Mouse (Mus musculus) liver, embryonic 11.5 days (tissue): ENCODE measurements around the gene Jak2. TPM values are rescaled to one million over a fixed set of nuclear protein-coding genes. Genes with fewer than 3 reads are reported as not detected.

Experiments used
- ATAC-seq: fragments of 200-750 bp; cut with Nextera tagmentation; replicated peaks from 2 replicates; pipeline ENCODE4 v1.8.0; 2017; ENCODE audit warnings: moderate number of reproducible peaks, mild to moderate bottlenecking, moderate TSS enrichment, moderate library complexity; ENCODE audit not compliant: low FRiP score
- DNase-seq: peaks from one replicate; pipeline ENCODE4 v3.0.0-alpha.2; 2017; ENCODE audit warnings: low spot score
- H3K27ac ChIP-seq: fragments of 300-500 bp; sonication (generic); 2 replicates; pipeline ENCODE4 v1.5.1; 2014; ENCODE audit warnings: mild to moderate bottlenecking, low read depth, low read length, control low read depth
- H3K27me3 ChIP-seq: fragments of 300-500 bp; sonication (generic); replicated peaks from 2 replicates; pipeline ENCODE4 v1.6.1; 2014; ENCODE audit warnings: low read length, mixed read lengths; ENCODE audit not compliant: control insufficient read depth, insufficient read depth
- H3K36me3 ChIP-seq: fragments of 300-500 bp; sonication (generic); 2 replicates; pipeline ENCODE4 v1.6.1; 2014; ENCODE audit warnings: mild to moderate bottlenecking, low read length, moderate library complexity, mixed read lengths; ENCODE audit not compliant: control insufficient read depth, insufficient read depth
- H3K4me1 ChIP-seq: fragments of 300-500 bp; sonication (generic); replicated peaks from 2 replicates; pipeline ENCODE4 v1.6.1; 2014; ENCODE audit warnings: low read length, mixed read lengths; ENCODE audit not compliant: control insufficient read depth, insufficient read depth
- H3K4me2 ChIP-seq: fragments of 300-500 bp; sonication (generic); 2 replicates; pipeline ENCODE4 v1.6.1; 2014; ENCODE audit warnings: mild to moderate bottlenecking, control low read depth, moderate library complexity
- H3K4me3 ChIP-seq: fragments of 300-500 bp; sonication (generic); 2 replicates; pipeline ENCODE4 v1.5.1; 2014; ENCODE audit warnings: low read depth, low read length, control low read depth
- H3K9ac ChIP-seq: fragments of 300-500 bp; sonication (generic); 2 replicates; pipeline ENCODE4 v1.6.1; 2014; ENCODE audit warnings: low read depth, low read length, control low read depth
- H3K9me3 ChIP-seq: fragments of 300-500 bp; sonication (generic); 2 replicates; pipeline ENCODE4 v1.6.1; 2016; ENCODE audit warnings: low read length, inconsistent platforms, mixed read lengths; ENCODE audit not compliant: control insufficient read depth
- WGBS: fragments of 180-500 bp; shearing (Covaris S2); extraction: QIAGEN DNeasy Blood & Tissue Kit; methylation state at CpG from one replicate; pipeline ENCODE4 v1.1.7; 2014; 5-methylcytosine and 5-hydroxymethylcytosine counted together
- polyA plus RNA-seq: library from polyadenylated mRNA; unstranded; fragments of >200 nt; fragmentation: Nextera tagmentation; extraction: Ambion mirVana; gene quantifications from 2 replicates; pipeline ENCODE4 v1.2.1, GENCODE M21; 2014

Jak2 gene
- polyA plus RNA-seq, 1 experiment from 2014 or later: 18.1 TPM

GRCm38 (mm10) chr19:29300919-29301318, 49.3 kb downstream of the Jak2 start:
- Histone ChIP-seq H3K27ac (no peak overlapping the region), H3K9ac (no peak overlapping the region), H3K36me3 (peaks cover 13% of the 10 kb centered on the region; the same call in 1 of the 2 replicates), H3K9me3 (no peaks in the 10 kb centered on the region), H3K27me3 (no peaks in the 10 kb centered on the region), H3K4me2 (no peak overlapping the region), H3K4me3 (no peak overlapping the region), H3K4me1 (no peaks in the 10 kb centered on the region)
- ATAC-seq (no peak), DNase-seq (no peak)
- WGBS: 93% methylated on average over 13 of the region's 13 CpGs

DNA sequence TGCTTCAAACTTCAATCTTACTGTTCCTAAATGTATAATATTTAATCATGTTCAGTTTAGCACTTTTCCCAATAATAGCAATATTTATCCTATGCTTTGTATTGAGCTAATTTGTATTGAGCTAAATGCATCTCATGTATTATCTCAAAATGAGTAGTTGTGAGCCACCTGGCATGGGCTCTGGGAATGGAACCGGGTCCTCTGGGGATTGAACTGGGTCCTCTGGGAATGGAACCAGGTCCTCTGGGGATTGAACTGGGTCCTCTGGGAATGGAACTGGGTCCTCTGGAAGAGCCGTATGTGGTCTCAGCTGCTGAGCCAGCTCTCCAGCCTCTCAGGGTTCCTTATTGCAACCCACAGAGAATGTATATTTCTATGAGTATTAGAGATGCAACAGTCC, 50.5 kb downstream of the Jak2 start:
- no peak for ATAC-seq
- Histone ChIP-seq H3K36me3 (peaks cover 11% of the 10 kb centered on the region; the same call in 1 of the 2 replicates), H3K9me3 (no peaks in the 10 kb centered on the region), H3K27ac (no peak overlapping the region), H3K4me1 (no peaks in the 10 kb centered on the region), H3K4me3 (no peak overlapping the region), H3K27me3 (no peaks in the 10 kb centered on the region), H3K4me2 (no peak overlapping the region), H3K9ac (no peak overlapping the region)
- no peak for DNase-seq
- WGBS: 90% methylated on average over 2 of the region's 2 CpGs

- no peaks in the 10 kb centered on the region for H3K9me3 ChIP-seq
- no peak for DNase-seq
- no peak overlapping the region for H3K27ac ChIP-seq
- no peak for ATAC-seq
- peaks cover 11% of the 10 kb centered on the region for H3K36me3 ChIP-seq
- no peak overlapping the region for H3K4me3 ChIP-seq
- H3K4me1 ChIP-seq: no peaks in the 10 kb centered on the region
- H3K4me2 ChIP-seq: no peak overlapping the region
- no peaks in the 10 kb centered on the region for H3K27me3 ChIP-seq
- no peak overlapping the region for H3K9ac ChIP-seq
Observed at GRCm38 (mm10) chr19:29308832-29309231, 57.2 kb downstream of the Jak2 start.

DNA sequence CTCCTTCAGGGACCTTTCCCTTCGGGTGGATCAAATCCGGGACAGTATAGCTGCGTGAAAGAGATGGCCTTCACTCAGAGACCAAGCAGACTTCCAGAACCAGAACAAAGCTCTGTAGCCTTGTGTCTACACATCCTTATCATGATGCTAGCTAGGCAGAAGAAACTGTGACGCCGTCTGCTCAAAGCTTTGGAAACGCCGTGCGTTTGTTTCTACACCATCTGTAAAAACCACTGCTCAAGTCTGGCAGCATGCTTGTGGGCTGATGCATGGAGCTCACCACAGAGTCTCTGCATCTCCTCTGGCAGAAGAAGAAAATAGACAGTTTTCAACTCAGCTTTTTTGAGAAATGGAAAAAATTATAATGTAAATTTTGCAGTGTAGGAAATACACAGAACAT, 60.2 kb downstream of the Jak2 start:
- 93% methylated on average over 8 of the region's 8 CpGs for WGBS
- no peak for DNase-seq
- Histone ChIP-seq H3K9me3 (no peaks in the 10 kb centered on the region), H3K36me3 (peaks cover 11% of the 10 kb centered on the region), H3K4me1 (no peaks in the 10 kb centered on the region), H3K27me3 (no peaks in the 10 kb centered on the region), H3K9ac (no peak overlapping the region), H3K27ac (no peak overlapping the region), H3K4me3 (no peak overlapping the region), H3K4me2 (no peak overlapping the region)
- no peak for ATAC-seq

DNA sequence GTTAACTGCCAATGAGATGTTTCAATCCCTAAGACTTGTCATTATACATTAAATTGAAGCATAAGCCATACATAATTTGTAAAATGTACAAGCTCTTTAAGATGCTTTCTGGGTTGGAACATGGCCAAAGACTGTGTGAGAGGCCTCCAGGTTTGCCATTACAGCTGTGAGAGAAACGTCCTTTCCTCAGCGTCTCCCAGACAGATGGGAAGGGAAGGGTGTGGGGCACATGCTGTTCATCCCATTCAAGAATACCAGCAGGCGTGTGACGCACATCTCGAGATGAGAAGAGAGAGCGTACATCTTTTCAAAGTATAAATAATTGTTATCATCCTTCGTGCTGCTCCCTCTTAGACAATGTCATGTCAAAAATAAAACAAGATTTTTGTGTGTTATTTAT, 61.0 kb downstream of the Jak2 start:
- no peak overlapping the region for H3K9ac ChIP-seq
- no peak overlapping the region for H3K4me3 ChIP-seq
- H3K36me3 ChIP-seq: peaks cover 11% of the 10 kb centered on the region
- no peaks in the 10 kb centered on the region for H3K27me3 ChIP-seq
- DNase-seq (no peak), ATAC-seq (no peak)
- no peak overlapping the region for H3K27ac ChIP-seq
- no peaks in the 10 kb centered on the region for H3K9me3 ChIP-seq
- no peaks in the 10 kb centered on the region for H3K4me1 ChIP-seq
- H3K4me2 ChIP-seq: no peak overlapping the region
- WGBS: 81% methylated on average over 7 of the region's 7 CpGs

DNA sequence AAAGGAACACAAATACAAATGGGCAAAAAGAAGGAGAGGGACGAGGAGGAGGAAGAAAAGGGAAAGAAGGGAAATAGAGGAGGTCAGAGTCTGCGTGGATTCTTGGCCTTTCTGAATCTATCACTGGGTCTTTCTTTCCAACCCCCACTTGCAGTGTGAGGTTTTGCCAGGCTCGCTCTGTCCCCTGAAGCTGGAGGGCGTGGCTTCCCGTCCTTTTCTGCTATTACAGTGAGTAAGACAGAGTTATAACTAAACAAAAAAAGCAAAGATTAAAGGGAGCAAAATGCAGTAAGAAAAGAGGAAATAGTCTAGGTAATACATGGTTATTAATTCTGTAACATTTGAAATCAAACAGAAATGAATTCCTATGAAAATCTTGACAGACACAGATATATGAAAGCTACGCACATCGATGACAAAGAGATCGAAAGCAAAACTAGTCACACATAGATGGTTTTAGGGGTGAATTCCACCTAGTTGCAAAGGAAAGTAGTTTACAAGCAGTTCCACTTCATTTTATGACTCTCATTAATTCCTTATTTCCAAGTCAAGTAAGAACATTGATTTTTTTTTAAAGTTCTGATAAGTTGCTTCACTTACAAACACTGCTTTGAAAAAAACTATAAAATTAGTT, 71.9 kb downstream of the Jak2 start:
- H3K4me1 ChIP-seq: peaks cover 3% of the 10 kb centered on the region; the same call in 1 of the 2 replicates
- 63% methylated on average over 8 of the region's 8 CpGs for WGBS
- H3K27ac ChIP-seq: no peak overlapping the region

GRCm38 (mm10) chr19:29325053-29325851, 73.6 kb downstream of the Jak2 start, which contains the start of gene Insl6:
Insl6 (minus strand) TSS chr19:29325356.
- H3K27ac ChIP-seq: no peak within 1 kb of the TSS
- H3K36me3 ChIP-seq: no peaks in the 10 kb centered on the region
- DNase-seq (peak; percentile 80), ATAC-seq (peak; percentile 94)
- peak within 1 kb of the TSS; percentile 56; the same call in 1 of the 2 replicates for H3K9ac ChIP-seq
- peak within 1 kb of the TSS; percentile 69 for H3K4me2 ChIP-seq
- H3K27me3 ChIP-seq: 0 out of 2 replicates have a peak, but pooled peaks cover 3% of the 10 kb centered on the region
- H3K4me3 ChIP-seq: peak within 1 kb of the TSS; percentile 30
- peaks cover 3% of the 10 kb centered on the region; the same call in 1 of the 2 replicates for H3K4me1 ChIP-seq
- 4% methylated on average over 29 of the region's 31 CpGs for WGBS
- H3K9me3 ChIP-seq: no peaks in the 10 kb centered on the region

More for the DNA sequence above, 71.9 kb downstream of the Jak2 start:
- DNase-seq (no peak), ATAC-seq (no peak)
- 0 out of 2 replicates have a peak, but pooled peaks cover 3% of the 10 kb centered on the region for H3K27me3 ChIP-seq
- no peaks in the 10 kb centered on the region for H3K9me3 ChIP-seq
- H3K4me3 ChIP-seq: no peak overlapping the region
- no peak overlapping the region for H3K9ac ChIP-seq
- no peaks in the 10 kb centered on the region for H3K36me3 ChIP-seq
- no peak overlapping the region for H3K4me2 ChIP-seq

DNA sequence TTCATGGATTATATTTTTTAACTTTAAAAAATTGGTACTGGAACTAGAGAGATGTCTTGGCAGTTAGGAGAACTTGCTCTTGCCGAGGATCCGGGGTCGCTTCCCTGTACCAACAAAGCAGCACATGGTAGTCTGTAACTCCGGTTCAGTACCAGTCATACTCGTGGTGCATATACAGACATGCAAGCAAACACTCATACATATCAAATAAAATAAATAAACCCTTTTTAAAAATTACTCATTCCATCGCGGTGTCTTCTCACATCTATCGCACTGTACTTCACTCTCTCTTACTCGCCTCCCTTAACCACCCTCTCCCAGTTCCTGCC, 74.2 kb downstream of the Jak2 start:
- Histone ChIP-seq H3K4me1 (peaks cover 3% of the 10 kb centered on the region; the same call in 1 of the 2 replicates), H3K27ac (no peak overlapping the region), H3K9ac (no peak overlapping the region), H3K4me2 (peak overlapping the region; percentile 69), H3K4me3 (0 out of 2 replicates have a peak overlapping the region, but pooled peaks have one; percentile 7), H3K36me3 (no peaks in the 10 kb centered on the region), H3K27me3 (0 out of 2 replicates have a peak, but pooled peaks cover 3% of the 10 kb centered on the region), H3K9me3 (no peaks in the 10 kb centered on the region)
- ATAC-seq: no peak
- no peak for DNase-seq
- 57% methylated on average over 9 of the region's 9 CpGs for WGBS
